Comparison of ENCODE assay signal across 8 mouse cellular contexts in genomic region chr16:55933681-55934343, GRCm38 (mm10). TPM values are rescaled to one million over a fixed set of nuclear protein-coding genes. Genes with fewer than 3 reads are reported as not detected.
A peak's percentile ranks its signal among the peaks of the same experiment; 100 is the strongest.
DNase-seq lines count a peak whose midpoint lies in the region; ATAC-seq lines count a peak whose summit lies in the region.

No protein-coding gene starts in this region.

- H3K4me1 ChIP-seq in forebrain, embryonic 10.5 days = peaks cover 6% of the 10 kb centered on the region; the same call in 1 of the 2 replicates

- no peaks in the 10 kb centered on the region for H3K27me3 ChIP-seq in forebrain, embryonic 10.5 days (ENCODE audit: poor library complexity, severe bottlenecking)

- H3K27ac ChIP-seq in forebrain, embryonic 10.5 days = peak overlapping the region; percentile 93

- peak overlapping the region; percentile 80 for H3K4me3 ChIP-seq in forebrain, embryonic 10.5 days

- ATAC-seq in hematopoietic stem cell, adult 5-6 weeks (replicated peaks in 1 of 2; ENCODE audit: insufficient read depth in 1 of 2, low FRiP score in 2 of 2, low TSS enrichment in 1 of 2, low read depth in 1 of 2, poor library complexity in 2 of 2, severe bottlenecking in 2 of 2) = peak; percentile 46
- ATAC-seq in monocyte, adult 5-6 weeks (replicated peaks; ENCODE audit: insufficient number of reproducible peaks, low FRiP score, low TSS enrichment, poor library complexity, severe bottlenecking) = no peak; the same call in 1 of the 2 replicates

- DNase-seq in ES-CJ7 (ENCODE audit: low read depth, low spot score) = peak; percentile 23
- peak; percentile 13 to 21 for DNase-seq in adrenal gland, postnatal 4 days (ENCODE audit: low spot score in 2 of 2)
- peak; percentile 71 for DNase-seq in forebrain, embryonic 10.5 days (ENCODE audit: extremely low spot score, low spot score)
- peak; percentile 13 to 21 for DNase-seq in layer of hippocampus, postnatal 36 days
- DNase-seq in lung, postnatal 25 days (ENCODE audit: low spot score) = peak; percentile 10
- DNase-seq in right cerebral cortex, postnatal 4 days = peak; percentile 49

- peaks cover 20% of the 10 kb centered on the region for H3K36me3 ChIP-seq in forebrain, embryonic 10.5 days (replicated peaks)

- no peaks in the 10 kb centered on the region for H3K9me3 ChIP-seq in forebrain, embryonic 10.5 days

- WGBS in forebrain, embryonic 10.5 days = 2% methylated on average over 32 of the region's 32 CpGs

RNA-seq across cellular contexts. Expression of gene Cep97, which starts 0.8 kb away (rescaled TPM):
- 10 to 100 TPM; 10.8 to 13.0 TPM for total RNA-seq in adrenal gland, postnatal 4 days (2021)
- polyA plus RNA-seq in forebrain, embryonic 10.5 days (2016; fragmentation: Nextera tagmentation; extraction: Ambion mirVana) = 17.4 and 18.3 TPM in 2 replicates
- total RNA-seq in hematopoietic stem cell, adult 5-6 weeks (2017) = 35.1 and 37.8 TPM in 2 replicates
- 10 to 100 TPM; 17.2 to 17.4 TPM for total RNA-seq in layer of hippocampus, postnatal 36 days (2021)
- total RNA-seq in monocyte, adult 5-6 weeks (2017) = 2.2 to 16.1 TPM (median 6.4 TPM) in 3 replicates

RNA-seq across cellular contexts. Expression of gene Rpl24, which starts 32.3 kb away (rescaled TPM):
- total RNA-seq in adrenal gland, postnatal 4 days (2021) = 100 to 1,000 TPM; 893 to 927 TPM
- polyA plus RNA-seq in forebrain, embryonic 10.5 days (2016; fragmentation: Nextera tagmentation; extraction: Ambion mirVana) = 761 and 771 TPM in 2 replicates
- 1,524 and 1,673 TPM in 2 replicates for total RNA-seq in hematopoietic stem cell, adult 5-6 weeks (2017)
- 100 to 1,000 TPM; 392 to 411 TPM for total RNA-seq in layer of hippocampus, postnatal 36 days (2021)
- total RNA-seq in monocyte, adult 5-6 weeks (2017) = 492 to 553 TPM (median 534 TPM) in 3 replicates

RNA-seq across cellular contexts. Expression of gene Nxpe3, which starts 38.7 kb away (rescaled TPM):
- total RNA-seq in adrenal gland, postnatal 4 days (2021) = 1 to 10 TPM; 2.5 to 3.0 TPM
- polyA plus RNA-seq in forebrain, embryonic 10.5 days (2016; fragmentation: Nextera tagmentation; extraction: Ambion mirVana) = 1.1 and 1.3 TPM in 2 replicates
- total RNA-seq in hematopoietic stem cell, adult 5-6 weeks (2017) = 12.3 and 19.0 TPM in 2 replicates
- total RNA-seq in layer of hippocampus, postnatal 36 days (2021) = 10 to 100 TPM; 11.7 to 12.0 TPM
- total RNA-seq in monocyte, adult 5-6 weeks (2017) = 1.8 to 3.4 TPM (median 2.6 TPM) in 3 replicates

RNA-seq across cellular contexts. Expression of gene Zbtb11, which starts 39.9 kb away (rescaled TPM):
- total RNA-seq in adrenal gland, postnatal 4 days (2021) = 10 to 100 TPM; 14.7 to 15.0 TPM
- 16.5 and 18.2 TPM in 2 replicates for polyA plus RNA-seq in forebrain, embryonic 10.5 days (2016; fragmentation: Nextera tagmentation; extraction: Ambion mirVana)
- 55.8 and 62.2 TPM in 2 replicates for total RNA-seq in hematopoietic stem cell, adult 5-6 weeks (2017)
- 10 to 100 TPM; 50.3 to 52.2 TPM for total RNA-seq in layer of hippocampus, postnatal 36 days (2021)
- total RNA-seq in monocyte, adult 5-6 weeks (2017) = 40.7 to 58.5 TPM (median 42.8 TPM) in 3 replicates

Comparison
In these comparisons a context has a peak if more than half of its experiments do, and no peak if none do; other contexts are left out.
1. DNase-seq: peak in every context shown above with its lines; median percentile 71 in forebrain, embryonic 10.5 days; 49 in right cerebral cortex, postnatal 4 days; 23 in ES-CJ7; 17 in adrenal gland, postnatal 4 days; 17 in layer of hippocampus, postnatal 36 days; 10 in lung, postnatal 25 days.